Mouse (Mus musculus) lung, embryonic 14.5 days (tissue): ENCODE results near the gene Apol6. TPM values are rescaled to one million over a fixed set of nuclear protein-coding genes. Genes with fewer than 3 reads are reported as not detected.

Experiments
- ATAC-seq: fragments of 200-750 bp; cut with Nextera tagmentation; 2 replicates; pipeline ENCODE4 v1.8.0; 2017; ENCODE audit warnings: mild to moderate bottlenecking, moderate TSS enrichment, moderate library complexity; ENCODE audit not compliant: insufficient read depth
- DNase-seq: peaks from one replicate; pipeline ENCODE4 v3.0.0-alpha.2; 2015
- H3K27ac ChIP-seq: fragments of 300-500 bp; sonication (generic); 2 replicates; pipeline ENCODE4 v1.5.1; 2014; ENCODE audit warnings: low read depth, mild to moderate bottlenecking, moderate library complexity
- H3K27me3 ChIP-seq: fragments of 300-500 bp; sonication (generic); 2 replicates; pipeline ENCODE4 v1.6.1; 2014; ENCODE audit warnings: low read length, control low read depth; ENCODE audit not compliant: insufficient read depth
- H3K36me3 ChIP-seq: fragments of 300-500 bp; sonication (generic); 2 replicates; pipeline ENCODE4 v1.6.1; 2014; ENCODE audit warnings: control low read depth; ENCODE audit not compliant: insufficient read depth
- H3K4me1 ChIP-seq: fragments of 300-500 bp; sonication (generic); 2 replicates; pipeline ENCODE4 v1.6.1; 2014; ENCODE audit warnings: antibody characterized with exemption, control low read depth; ENCODE audit not compliant: insufficient read depth
- H3K4me2 ChIP-seq: fragments of 300-500 bp; sonication (generic); 2 replicates; pipeline ENCODE4 v1.6.1; 2014; ENCODE audit warnings: mild to moderate bottlenecking
- H3K4me3 ChIP-seq: fragments of 300-500 bp; sonication (generic); 2 replicates; pipeline ENCODE4 v1.5.1; 2014; ENCODE audit warnings: low read depth, low read length
- H3K9ac ChIP-seq: fragments of 300-500 bp; sonication (generic); 2 replicates; pipeline ENCODE4 v1.6.1; 2014
- H3K9me3 ChIP-seq: fragments of 300-500 bp; sonication (generic); 2 replicates; pipeline ENCODE4 v1.6.1; 2016; ENCODE audit warnings: low read depth, low read length, control low read depth
- CTCF ChIP-seq: IDR thresholded peaks from 2 replicates; pipeline ENCODE4 v1.5.1; 2016; ENCODE audit warnings: antibody characterized with exemption, low read depth
- WGBS: fragments of 180-500 bp; shearing (Covaris S2); extraction: QIAGEN DNeasy Blood & Tissue Kit; methylation state at CpG from one replicate; pipeline ENCODE4 v1.1.7; 2014; 5-methylcytosine and 5-hydroxymethylcytosine counted together
- polyA plus RNA-seq: library from polyadenylated mRNA; unstranded; fragments of >200 nt; fragmentation: Nextera tagmentation; extraction: Ambion mirVana; gene quantifications from 2 replicates; pipeline ENCODE4 v1.2.1, GENCODE M21; 2014

Apol6 gene
- polyA plus RNA-seq, 1 experiment from 2014 or later, result 0.09 TPM

- Histone ChIP-seq H3K9me3 (no peaks in the 10 kb centered on the region), H3K9ac (no peak overlapping the region), H3K4me2 (no peak overlapping the region), H3K36me3 (peaks cover 67% of the 10 kb centered on the region), H3K4me3 (no peak overlapping the region), H3K27ac (no peak overlapping the region), H3K4me1 (no peaks in the 10 kb centered on the region), H3K27me3 (no peaks in the 10 kb centered on the region)
- 78% methylated on average over 11 of the region's 11 CpGs for WGBS
- DNase-seq (no peak), ATAC-seq (no peak)
- no peak for TF ChIP-seq CTCF
Measured at GRCm38 (mm10) chr15:77079890-77080361, 35.4 kb downstream of the Apol6 start.

GRCm38 (mm10) chr15:77080684-77081254, 36.2 kb downstream of the Apol6 start:
- Histone ChIP-seq H3K4me3 (no peak overlapping the region), H3K36me3 (peaks cover 72% of the 10 kb centered on the region), H3K9ac (no peak overlapping the region), H3K27me3 (no peaks in the 10 kb centered on the region), H3K9me3 (no peaks in the 10 kb centered on the region), H3K4me1 (no peaks in the 10 kb centered on the region), H3K4me2 (no peak overlapping the region), H3K27ac (no peak overlapping the region)
- 73% methylated on average over 14 of the region's 14 CpGs for WGBS
- ATAC-seq (no peak), DNase-seq (no peak)
- TF ChIP-seq CTCF, result no peak

- ATAC-seq, result no peak
- Histone ChIP-seq H3K27me3 (no peaks in the 10 kb centered on the region), H3K4me2 (no peak overlapping the region), H3K27ac (no peak overlapping the region), H3K4me1 (no peaks in the 10 kb centered on the region), H3K36me3 (peaks cover 74% of the 10 kb centered on the region), H3K9ac (no peak overlapping the region), H3K9me3 (no peaks in the 10 kb centered on the region), H3K4me3 (no peak overlapping the region)
- TF ChIP-seq CTCF, result no peak
- 83% methylated on average over 5 of the region's 5 CpGs for WGBS
- DNase-seq, result no peak
Measured at GRCm38 (mm10) chr15:77081454-77081853, 36.9 kb downstream of the Apol6 start.

- Histone ChIP-seq H3K36me3 (peaks cover 64% of the 10 kb centered on the region), H3K27me3 (no peaks in the 10 kb centered on the region), H3K4me3 (no peak overlapping the region), H3K4me1 (no peaks in the 10 kb centered on the region), H3K9me3 (no peaks in the 10 kb centered on the region), H3K27ac (no peak overlapping the region), H3K9ac (no peak overlapping the region), H3K4me2 (no peak overlapping the region)
- ATAC-seq (no peak), DNase-seq (no peak)
- no peak for TF ChIP-seq CTCF
- WGBS, result 86% methylated on average over 7 of the region's 7 CpGs
Measured at GRCm38 (mm10) chr15:77085818-77086217, 41.3 kb downstream of the Apol6 start.

GRCm38 (mm10) chr15:77086488-77086887, 42.0 kb downstream of the Apol6 start:
- H3K4me1 ChIP-seq, result no peaks in the 10 kb centered on the region
- no peak for ATAC-seq
- TF ChIP-seq CTCF, result no peak

GRCm38 (mm10) chr15:77089249-77089648, 44.7 kb downstream of the Apol6 start:
- DNase-seq (no peak), ATAC-seq (no peak)
- Histone ChIP-seq H3K27me3 (no peaks in the 10 kb centered on the region), H3K9me3 (no peaks in the 10 kb centered on the region), H3K36me3 (peaks cover 61% of the 10 kb centered on the region), H3K4me2 (no peak overlapping the region), H3K4me3 (no peak overlapping the region), H3K4me1 (no peaks in the 10 kb centered on the region), H3K9ac (no peak overlapping the region), H3K27ac (no peak overlapping the region)
- no peak for TF ChIP-seq CTCF
- 74% methylated on average over 11 of the region's 11 CpGs for WGBS

More at GRCm38 (mm10) chr15:77086488-77086887, 42.0 kb downstream of the Apol6 start:
- 83% methylated on average over 1 of the region's 1 CpGs for WGBS
- Histone ChIP-seq H3K4me3 (no peak overlapping the region), H3K9ac (no peak overlapping the region), H3K27me3 (no peaks in the 10 kb centered on the region), H3K36me3 (peaks cover 63% of the 10 kb centered on the region), H3K9me3 (no peaks in the 10 kb centered on the region), H3K4me2 (no peak overlapping the region), H3K27ac (no peak overlapping the region)
- DNase-seq, result no peak

GRCm38 (mm10) chr15:77090531-77090930, 46.0 kb downstream of the Apol6 start:
- TF ChIP-seq CTCF, result no peak

More at GRCm38 (mm10) chr15:77090531-77090930, 46.0 kb downstream of the Apol6 start:
- ATAC-seq, result no peak
- Histone ChIP-seq H3K4me2 (no peak overlapping the region), H3K4me1 (no peaks in the 10 kb centered on the region), H3K4me3 (no peak overlapping the region), H3K27me3 (no peaks in the 10 kb centered on the region), H3K9ac (no peak overlapping the region), H3K36me3 (peaks cover 60% of the 10 kb centered on the region), H3K9me3 (no peaks in the 10 kb centered on the region), H3K27ac (no peak overlapping the region)
- 85% methylated on average over 5 of the region's 5 CpGs for WGBS
- DNase-seq, result no peak
